Mouse (Mus musculus): Measurements from ENCODE around the gene AY761185.
"Not testable (repeated sequence)": the region's sequence is repeated elsewhere in the genome, so short reads cannot be mapped to it uniquely, and the experiment has no call there.

Gene AY761185

DNA sequence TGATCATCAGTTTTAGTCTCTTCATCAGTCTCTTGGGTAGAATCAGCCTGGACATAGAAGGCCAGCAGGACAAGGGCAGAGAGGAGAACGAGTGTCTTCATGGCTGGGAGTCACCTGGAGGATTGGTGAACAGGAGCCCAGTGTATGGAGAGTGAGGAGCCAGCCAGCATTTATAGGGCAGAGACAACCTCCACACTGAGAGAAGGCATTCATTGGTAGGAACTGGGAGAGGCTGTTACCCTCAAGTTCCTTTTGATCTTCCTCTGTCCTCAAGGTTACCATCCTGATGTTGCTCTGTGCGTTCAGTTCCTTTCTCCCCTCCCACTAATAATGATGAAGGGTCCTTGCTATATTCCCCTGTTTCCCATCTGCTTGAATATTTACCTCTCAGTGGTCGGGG is at the start of gene AY761185:
Gene AY761185 (minus strand): TSS at position 101 of the 400 bp plus-strand sequence.
- DNase-seq (ENCODE audit: low spot score), result no peak

GRCm38 (mm10) chr8:20994042-20994441 is 49.5 kb upstream of the AY761185 start:
- DNase-seq (ENCODE audit: low spot score), result not testable (repeated sequence)

DNA sequence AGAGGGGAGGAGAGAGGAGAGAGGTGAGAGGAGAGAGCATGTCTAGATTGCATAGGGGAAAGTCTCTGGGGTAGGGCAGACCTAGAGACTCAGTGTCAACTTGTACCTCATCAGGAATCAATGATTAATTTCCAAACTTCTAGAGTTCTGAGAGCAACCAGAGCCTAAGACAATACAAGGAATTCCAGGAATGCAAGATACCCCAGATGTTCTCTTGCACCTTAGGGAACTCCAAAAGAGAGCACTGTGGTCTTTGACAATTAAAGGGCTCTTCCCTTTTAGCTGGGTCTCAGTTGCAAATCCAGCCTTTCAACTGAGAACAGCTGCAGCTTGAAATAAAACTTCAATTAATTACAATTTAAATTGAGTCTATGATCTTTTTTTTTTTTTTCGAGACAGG is 35.3 kb upstream of the AY761185 start:
- DNase-seq (ENCODE audit: low spot score), result no peak

- no peak for DNase-seq (ENCODE audit: low spot score)
Measured at GRCm38 (mm10) chr8:20964531-20964930, 20.0 kb upstream of the AY761185 start.

DNA sequence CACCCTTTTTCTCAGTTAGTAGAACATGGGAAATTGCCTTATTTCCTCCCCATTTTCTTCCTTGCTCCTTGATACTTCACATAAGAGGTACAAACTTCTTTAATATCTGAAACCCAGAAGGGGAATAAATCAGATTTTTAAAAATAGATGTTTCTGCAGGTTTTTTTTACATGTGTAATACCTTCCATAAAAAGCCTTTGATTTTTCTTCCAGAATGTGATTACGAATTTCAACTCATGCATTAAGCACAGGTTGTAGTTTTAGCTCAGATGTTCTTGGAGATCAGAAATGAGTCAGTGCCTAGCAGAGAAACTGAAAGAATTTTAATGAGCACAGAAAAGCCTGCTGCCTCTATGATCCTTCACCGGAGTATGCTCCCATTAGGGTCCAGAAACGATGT is 22.5 kb downstream of the AY761185 start, which contains the start of gene Gm6040:
Gene Gm6040 (minus strand): TSS at position 101 of the 400 bp plus-strand sequence.
- no peak for DNase-seq (ENCODE audit: low spot score)

DNA sequence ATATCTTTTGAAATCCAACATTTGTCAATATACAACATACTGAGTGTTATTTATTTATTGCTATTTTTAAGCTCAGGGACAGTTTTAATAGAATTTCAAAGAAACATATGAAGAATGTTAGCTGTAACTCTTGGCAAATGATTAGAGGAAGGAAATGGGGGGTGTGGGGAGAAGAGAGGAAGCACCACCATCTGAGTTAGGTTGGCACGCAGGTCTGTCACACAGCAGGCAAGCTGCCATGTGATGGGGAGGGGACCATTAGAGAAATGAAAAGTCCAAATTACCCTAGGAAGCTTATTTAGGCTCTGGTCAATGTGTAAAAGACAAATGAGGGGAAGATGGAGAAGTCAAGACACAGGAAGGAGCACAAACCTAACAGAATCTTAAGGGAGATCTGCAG is 32.2 kb downstream of the AY761185 start:
- no peak for DNase-seq (ENCODE audit: low spot score)

- DNase-seq (ENCODE audit: low spot score), result no peak
Measured at GRCm38 (mm10) chr8:20908256-20908655, 36.3 kb downstream of the AY761185 start.

DNA sequence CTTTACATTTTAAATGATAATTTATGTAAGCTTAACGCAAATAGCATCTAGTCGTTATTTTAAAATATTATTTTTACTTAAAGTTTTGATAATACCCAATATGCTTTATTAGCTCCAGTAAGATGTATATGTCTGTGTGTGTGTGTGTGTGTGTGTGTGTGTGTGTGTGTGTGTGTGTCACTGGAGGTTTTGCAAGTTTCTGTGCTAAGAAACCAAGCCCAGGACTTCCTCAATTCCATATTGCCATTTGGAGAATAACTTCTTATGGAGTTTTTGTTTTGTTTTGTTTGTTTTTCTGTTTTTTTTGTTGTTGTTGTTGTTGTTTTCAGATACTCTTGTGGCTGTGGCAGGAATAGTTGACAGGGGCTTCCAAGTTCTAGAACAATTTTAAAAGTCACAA is 37.4 kb downstream of the AY761185 start:
- no peak for DNase-seq (ENCODE audit: low spot score)

GRCm38 (mm10) chr8:20902527-20902926 is 42.0 kb downstream of the AY761185 start, which contains the start of gene Gm15056:
Gm15056 (minus strand) TSS chr8:20902627.
- DNase-seq (ENCODE audit: low spot score), result no peak
